Mouse (Mus musculus): ENCODE results near the gene Dip2b.

GRCm38 (mm10) chr15:100156781-100157470 lies 118.5 kb downstream of the Dip2b start:
- TF ChIP-seq CTCF (IDR thresholded peaks at IDR 0.05; ENCODE audit: control insufficient read depth, insufficient read depth, insufficient replicate concordance, low read depth, low read length) (no peak), POLR2A (IDR thresholded peaks at IDR 0.05; ENCODE audit: control insufficient read depth, low read depth, low read length) (no peak; the same call in 1 of the 2 replicates)
